In genomic region chr4:152070494-152071396, GRCm38 (mm10) we compare ENCODE assay signal across 19 mouse cellular contexts. TPM values are rescaled to one million over a fixed set of nuclear protein-coding genes. Genes with fewer than 3 reads are reported as not detected.
DNase-seq lines count a peak whose midpoint lies in the region; ATAC-seq and TF ChIP-seq lines count a peak whose summit lies in the region.
"Had no signal": no experiment of that assay in that cellular context is flagged by ENCODE, and none has a peak within 500 bp of the region (broad histone marks: within the 10 kb centered on the region; RNA-seq: fewer than 3 reads in every experiment).

No protein-coding gene starts in this region.

- no peak overlapping the region for H3K9ac ChIP-seq in hindbrain, embryonic 16.5 days (ENCODE audit: low read depth, low read length)
- no peak overlapping the region for H3K9ac ChIP-seq in hindbrain, embryonic 14.5 days
- no peak overlapping the region for H3K9ac ChIP-seq in hindbrain, postnatal 0 days (replicated peaks; ENCODE audit: low read length)
- H3K9ac ChIP-seq: forebrain, embryonic 12.5 days; heart, embryonic 13.5 days; neural tube, embryonic 12.5 days; stomach, embryonic 15.5 days had no signal

- no peak overlapping the region for H3K4me2 ChIP-seq in hindbrain, embryonic 16.5 days (ENCODE audit: low read length)
- no peak overlapping the region for H3K4me2 ChIP-seq in hindbrain, embryonic 14.5 days (replicated peaks)
- no peak overlapping the region for H3K4me2 ChIP-seq in hindbrain, postnatal 0 days (ENCODE audit: low read depth, low read length)
- H3K4me2 ChIP-seq: forebrain, embryonic 12.5 days; heart, embryonic 13.5 days; neural tube, embryonic 12.5 days; stomach, embryonic 15.5 days had no signal

- no peak for TF ChIP-seq CTCF in hindbrain, postnatal 0 days (IDR thresholded peaks at IDR 0.05; ENCODE audit: low read depth)

- WGBS in hindbrain, embryonic 16.5 days, result 77% methylated on average over 11 of the region's 11 CpGs
- WGBS in hindbrain, embryonic 14.5 days, result 78% methylated on average over 11 of the region's 11 CpGs
- 69% methylated on average over 11 of the region's 11 CpGs for WGBS in hindbrain, postnatal 0 days

- no peaks in the 10 kb centered on the region for H3K9me3 ChIP-seq in hindbrain, embryonic 16.5 days (ENCODE audit: control insufficient read depth, low read length)
- H3K9me3 ChIP-seq in hindbrain, embryonic 14.5 days (ENCODE audit: control insufficient read depth, low read length), result no peaks in the 10 kb centered on the region
- H3K9me3 ChIP-seq in hindbrain, postnatal 0 days (ENCODE audit: low read length), result no peaks in the 10 kb centered on the region
- H3K9me3 ChIP-seq: forebrain, embryonic 12.5 days; heart, embryonic 13.5 days; neural tube, embryonic 12.5 days; stomach, embryonic 15.5 days had no signal

- H3K4me1 ChIP-seq in hindbrain, embryonic 16.5 days (ENCODE audit: control insufficient read depth, insufficient read depth, low read depth, low read length), result peaks cover 12% of the 10 kb centered on the region; the same call in 1 of the 2 replicates
- H3K4me1 ChIP-seq in hindbrain, embryonic 14.5 days (replicated peaks; ENCODE audit: control insufficient read depth, insufficient read depth, low read length), result peaks cover 5% of the 10 kb centered on the region; the same call in 1 of the 2 replicates
- H3K4me1 ChIP-seq in hindbrain, postnatal 0 days (ENCODE audit: insufficient read depth, low read length), result 0 out of 2 replicates have a peak, but pooled peaks cover 5% of the 10 kb centered on the region

- DNase-seq in hindbrain, embryonic 14.5 days (ENCODE audit: low spot score), result no peak
- DNase-seq in 3134 (ENCODE audit: extremely low read depth, insufficient read length, low spot score) (peak; percentile 74), 416B (ENCODE audit: low read depth) (peak; percentile 76)
- no peak for DNase-seq in hindbrain, postnatal 0 days (ENCODE audit: low spot score)
- no peak for DNase-seq in ovary, adult 18-20 months (ENCODE audit: low spot score)
- DNase-seq: adrenal gland, postnatal 25 days; cerebellum, adult 8-10 months; heart, postnatal 4 days; kidney, adult 18-20 months; kidney, postnatal 10 days; thymus, postnatal 14 days had no signal

- peak; percentile 32; the same call in 1 of the 2 replicates for ATAC-seq in hindbrain, embryonic 16.5 days
- no peak for ATAC-seq in hindbrain, embryonic 14.5 days (ENCODE audit: low FRiP score)
- ATAC-seq in hindbrain, postnatal 0 days, result peak; percentile 42
- ATAC-seq in frontal cortex, adult (ENCODE audit: low TSS enrichment), result no peak

- no peaks in the 10 kb centered on the region for H3K36me3 ChIP-seq in hindbrain, embryonic 16.5 days (ENCODE audit: control insufficient read depth, insufficient read depth, low read length)
- no peaks in the 10 kb centered on the region for H3K36me3 ChIP-seq in hindbrain, embryonic 14.5 days (replicated peaks; ENCODE audit: control insufficient read depth, insufficient read depth)
- H3K36me3 ChIP-seq in hindbrain, postnatal 0 days (ENCODE audit: insufficient read depth, low read length), result no peaks in the 10 kb centered on the region
- H3K36me3 ChIP-seq: forebrain, embryonic 12.5 days; heart, embryonic 13.5 days; neural tube, embryonic 12.5 days; stomach, embryonic 15.5 days had no signal

- H3K27me3 ChIP-seq in hindbrain, embryonic 16.5 days (replicated peaks; ENCODE audit: control insufficient read depth, insufficient read depth, low read length), result no peaks in the 10 kb centered on the region
- no peaks in the 10 kb centered on the region for H3K27me3 ChIP-seq in hindbrain, embryonic 14.5 days (ENCODE audit: control insufficient read depth, insufficient read depth, low read length)
- no peaks in the 10 kb centered on the region for H3K27me3 ChIP-seq in hindbrain, postnatal 0 days (ENCODE audit: insufficient read depth, low read length)
- H3K27me3 ChIP-seq: forebrain, embryonic 12.5 days; heart, embryonic 13.5 days; neural tube, embryonic 12.5 days; stomach, embryonic 15.5 days had no signal

- H3K27ac ChIP-seq in hindbrain, embryonic 16.5 days (ENCODE audit: low read depth, low read length), result no peak overlapping the region
- no peak overlapping the region for H3K27ac ChIP-seq in hindbrain, embryonic 14.5 days
- no peak overlapping the region for H3K27ac ChIP-seq in hindbrain, postnatal 0 days
- H3K27ac ChIP-seq: forebrain, embryonic 12.5 days; heart, embryonic 13.5 days; neural tube, embryonic 12.5 days; stomach, embryonic 15.5 days had no signal

- no peak overlapping the region for H3K4me3 ChIP-seq in hindbrain, embryonic 16.5 days (ENCODE audit: low read length)
- H3K4me3 ChIP-seq in hindbrain, embryonic 14.5 days (replicated peaks; ENCODE audit: low read length), result no peak overlapping the region
- no peak overlapping the region for H3K4me3 ChIP-seq in hindbrain, postnatal 0 days (ENCODE audit: low read length)
- H3K4me3 ChIP-seq: forebrain, embryonic 12.5 days; heart, embryonic 13.5 days; neural tube, embryonic 12.5 days; stomach, embryonic 15.5 days had no signal

RNA-seq across cellular contexts. Expression of gene Plekhg5, which starts 1.6 kb away (rescaled TPM):
- 13.8 and 16.4 TPM in 2 replicates for polyA plus RNA-seq in hindbrain, embryonic 16.5 days (2015; fragmentation: Nextera tagmentation; extraction: Ambion mirVana)
- 10.0 and 10.9 TPM in 2 replicates for polyA plus RNA-seq in hindbrain, embryonic 14.5 days (2014; fragmentation: Nextera tagmentation; extraction: Ambion mirVana)
- 20.7 and 21.0 TPM in 2 replicates for total RNA-seq in hindbrain, postnatal 0 days (2014; rRNA removed)
- polyA plus RNA-seq in hindbrain, postnatal 0 days (2015; fragmentation: Nextera tagmentation; extraction: Ambion mirVana), result 13.1 and 13.3 TPM in 2 replicates

RNA-seq across cellular contexts. Expression of gene Nol9, which starts 31.6 kb away (rescaled TPM):
- polyA plus RNA-seq in hindbrain, embryonic 16.5 days (2015; fragmentation: Nextera tagmentation; extraction: Ambion mirVana), result 18.7 and 23.0 TPM in 2 replicates
- 24.4 and 26.1 TPM in 2 replicates for polyA plus RNA-seq in hindbrain, embryonic 14.5 days (2014; fragmentation: Nextera tagmentation; extraction: Ambion mirVana)
- total RNA-seq in hindbrain, postnatal 0 days (2014; rRNA removed), result 33.0 and 39.4 TPM in 2 replicates
- polyA plus RNA-seq in hindbrain, postnatal 0 days (2015; fragmentation: Nextera tagmentation; extraction: Ambion mirVana), result 17.1 and 17.9 TPM in 2 replicates

RNA-seq across cellular contexts. Expression of gene Tas1r1, which starts 32.4 kb away (rescaled TPM):
- 1.9 and 2.0 TPM in 2 replicates for polyA plus RNA-seq in hindbrain, embryonic 16.5 days (2015; fragmentation: Nextera tagmentation; extraction: Ambion mirVana)
- polyA plus RNA-seq in hindbrain, embryonic 14.5 days (2014; fragmentation: Nextera tagmentation; extraction: Ambion mirVana), result 0.90 and 1.0 TPM in 2 replicates
- 0.42 and 0.93 TPM in 2 replicates for total RNA-seq in hindbrain, postnatal 0 days (2014; rRNA removed)
- polyA plus RNA-seq in hindbrain, postnatal 0 days (2015; fragmentation: Nextera tagmentation; extraction: Ambion mirVana), result 1.7 TPM in 2 replicates
- total RNA-seq: liver, adult 2 months had no signal
- polyA plus RNA-seq: heart, embryonic 13.5 days; liver, adult 2 months had no signal

RNA-seq across cellular contexts. Expression of gene Zbtb48, which starts 43.3 kb away (rescaled TPM):
- 18.1 and 20.9 TPM in 2 replicates for polyA plus RNA-seq in hindbrain, embryonic 16.5 days (2015; fragmentation: Nextera tagmentation; extraction: Ambion mirVana)
- polyA plus RNA-seq in hindbrain, embryonic 14.5 days (2014; fragmentation: Nextera tagmentation; extraction: Ambion mirVana), result 19.1 and 20.7 TPM in 2 replicates
- 7.0 and 8.6 TPM in 2 replicates for total RNA-seq in hindbrain, postnatal 0 days (2014; rRNA removed)
- 10.7 and 16.2 TPM in 2 replicates for polyA plus RNA-seq in hindbrain, postnatal 0 days (2015; fragmentation: Nextera tagmentation; extraction: Ambion mirVana)

RNA-seq across cellular contexts. Expression of gene Tnfrsf25, which starts 45.0 kb away (rescaled TPM):
- 0.80 and 1.1 TPM in 2 replicates for polyA plus RNA-seq in hindbrain, embryonic 16.5 days (2015; fragmentation: Nextera tagmentation; extraction: Ambion mirVana)
- 0.94 and 0.95 TPM in 2 replicates for polyA plus RNA-seq in hindbrain, embryonic 14.5 days (2014; fragmentation: Nextera tagmentation; extraction: Ambion mirVana)
- total RNA-seq in hindbrain, postnatal 0 days (2014; rRNA removed), result 0.22 and 1.6 TPM in 2 replicates
- polyA plus RNA-seq in hindbrain, postnatal 0 days (2015; fragmentation: Nextera tagmentation; extraction: Ambion mirVana), result 0.48 and 0.62 TPM in 2 replicates
- total RNA-seq: megakaryocyte-erythroid progenitor cell, adult 5-6 weeks had no signal

Comparison
In these comparisons a context has a peak if more than half of its experiments do, and no peak if none do; other contexts are left out.
1. ATAC-seq: peak in hindbrain, embryonic 16.5 days (single experiment) and hindbrain, postnatal 0 days (single experiment); none in hindbrain, embryonic 14.5 days (single experiment) and frontal cortex, adult (single experiment).
2. DNase-seq: peak in 3134 (single experiment) and 416B (single experiment); none in hindbrain, embryonic 14.5 days (single experiment), hindbrain, postnatal 0 days (single experiment) and ovary, adult 18-20 months (single experiment).